Mouse (Mus musculus) megakaryocyte-erythroid progenitor cell, adult 5-6 weeks (primary cell): ENCODE results near the gene Sytl1. TPM values are rescaled to one million over a fixed set of nuclear protein-coding genes. Genes with fewer than 3 reads are reported as not detected.

ENCODE experiments used
- ATAC-seq: replicated peaks from 2 replicates; pipeline ENCODE4 v1.8.0; 2016; ENCODE audit warnings: mild to moderate bottlenecking, inconsistent platforms; ENCODE audit not compliant: severe bottlenecking, poor library complexity, low FRiP score, low TSS enrichment
- total RNA-seq, 2 experiments: library from RNA; stranded (forward) in 1 of 2; stranded (reverse) in 1 of 2; fragments of 200-1000, 215-1000 nt in 1 of 2; fragments of >200 nt in 1 of 2; fragmentation: Nextera tagmentation in 1 of 2; gene quantifications; 2 replicates each; pipeline ENCODE4 v1.2.3; 2014 to 2017

Sytl1 gene
- total RNA-seq, 2 experiments from 2014 or later: 0.44 TPM; not detected in 1

DNA sequence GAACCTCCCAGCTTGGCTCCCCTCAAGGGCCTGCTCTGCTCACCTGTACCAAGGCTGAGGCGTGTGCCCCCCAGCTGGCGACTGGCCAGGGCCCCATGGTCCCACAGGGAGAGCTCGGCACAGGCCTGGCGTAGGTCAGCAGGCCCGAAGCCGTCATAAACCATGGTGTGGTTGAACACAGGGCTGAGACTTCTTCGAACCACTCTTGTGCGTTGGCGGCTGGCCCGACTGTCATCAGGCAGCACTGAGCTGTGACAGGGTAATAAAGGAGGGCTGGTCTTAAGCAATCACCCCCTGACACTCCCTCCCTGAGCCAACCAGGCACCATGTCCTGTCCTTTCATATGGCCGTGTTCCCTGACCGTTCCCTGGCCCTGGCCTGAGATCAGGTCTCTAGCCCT is 9.5 kb downstream of the Sytl1 start:
- ATAC-seq: no peak

DNA sequence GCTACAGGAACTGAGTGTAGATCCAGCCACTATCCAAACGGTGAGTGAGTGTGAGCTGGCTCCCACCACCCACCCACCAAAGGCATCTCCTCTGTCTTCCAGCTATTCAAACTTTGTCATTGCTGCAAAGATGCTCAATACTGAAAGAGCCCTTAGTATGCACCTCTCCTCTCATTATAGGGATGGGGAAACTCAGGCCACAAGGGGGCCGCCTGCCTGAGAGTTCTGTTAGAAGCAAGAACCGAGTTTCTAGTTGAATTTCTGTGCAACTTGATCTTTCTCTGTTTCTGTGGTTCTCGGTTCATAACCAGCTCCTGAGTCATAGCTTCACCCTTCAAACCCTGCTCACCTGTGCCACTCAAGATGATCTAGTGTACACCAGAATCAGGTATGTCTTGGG is 10.8 kb downstream of the Sytl1 start:
- no peak for ATAC-seq

DNA sequence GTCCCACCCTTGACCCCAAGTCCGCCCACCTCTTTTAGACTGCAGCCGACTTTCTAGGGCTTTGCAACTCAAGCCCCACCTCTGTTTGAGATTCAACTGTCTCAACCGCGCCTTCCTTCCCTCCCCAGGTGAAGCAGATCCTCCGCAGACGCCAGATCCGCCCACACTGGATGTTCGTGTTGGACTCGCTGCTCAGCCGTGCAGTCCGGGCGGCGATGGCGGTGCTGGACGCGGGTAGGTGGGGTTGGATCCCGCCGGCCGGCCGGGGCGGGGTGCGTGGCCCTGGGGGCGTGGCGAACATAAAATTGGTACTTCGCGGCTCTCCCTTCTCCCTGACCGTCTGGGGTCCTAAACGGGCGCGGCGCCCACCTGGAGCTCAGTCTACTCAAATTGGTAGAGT is 11.7 kb downstream of the Sytl1 start:
- no peak for ATAC-seq

DNA sequence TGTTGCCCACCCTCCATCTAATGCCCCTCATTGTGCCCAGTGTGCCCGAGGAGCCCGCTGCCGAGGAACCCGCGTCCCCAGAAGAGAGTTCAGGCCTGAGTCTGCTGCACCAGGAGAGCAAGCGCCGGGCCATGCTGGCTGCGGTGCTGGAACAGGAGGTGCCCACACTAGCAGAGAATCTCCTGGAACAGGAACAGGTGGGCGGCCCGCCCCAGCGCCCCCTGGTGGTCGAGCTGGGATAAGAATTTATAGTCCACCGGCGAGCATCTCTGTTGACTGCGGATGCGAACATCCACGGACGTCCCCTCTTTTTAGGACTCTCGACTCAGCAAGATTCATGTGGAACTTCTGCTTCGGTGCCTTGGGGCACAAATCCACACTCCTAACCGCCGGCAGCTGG is 12.3 kb downstream of the Sytl1 start:
- peak; percentile 22; the same call in 1 of the 2 replicates for ATAC-seq

DNA sequence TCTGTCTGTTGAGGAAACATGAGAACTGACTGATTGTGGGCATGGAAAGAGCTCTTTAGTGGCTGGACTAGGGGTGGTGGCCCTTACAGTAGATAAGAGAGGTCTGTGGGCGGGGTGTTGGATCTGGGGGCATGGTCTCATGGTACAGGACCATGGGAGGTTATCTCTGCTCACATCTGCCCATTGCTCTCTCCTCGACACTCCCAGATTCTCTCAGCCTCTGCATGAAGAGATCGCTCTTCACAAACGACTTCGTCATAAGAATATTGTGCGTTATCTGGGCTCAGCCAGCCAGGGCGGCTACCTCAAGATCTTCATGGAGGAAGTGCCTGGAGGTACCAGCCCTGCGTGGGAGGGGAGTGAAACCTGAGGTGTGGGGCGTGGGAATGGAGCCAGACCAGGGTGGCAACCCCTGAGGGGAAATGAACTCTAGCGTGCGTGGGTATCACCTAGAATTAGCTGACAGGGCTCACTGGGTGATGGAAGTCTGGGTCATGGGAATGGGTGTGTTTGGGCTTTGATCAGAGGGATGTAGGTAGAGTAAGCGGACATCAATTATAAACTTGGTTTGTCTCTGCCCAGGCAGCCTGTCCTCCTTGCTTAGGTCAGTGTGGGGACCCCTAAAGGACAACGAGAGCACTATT is 15.0 kb downstream of the Sytl1 start:
- ATAC-seq: peak; percentile 85

DNA sequence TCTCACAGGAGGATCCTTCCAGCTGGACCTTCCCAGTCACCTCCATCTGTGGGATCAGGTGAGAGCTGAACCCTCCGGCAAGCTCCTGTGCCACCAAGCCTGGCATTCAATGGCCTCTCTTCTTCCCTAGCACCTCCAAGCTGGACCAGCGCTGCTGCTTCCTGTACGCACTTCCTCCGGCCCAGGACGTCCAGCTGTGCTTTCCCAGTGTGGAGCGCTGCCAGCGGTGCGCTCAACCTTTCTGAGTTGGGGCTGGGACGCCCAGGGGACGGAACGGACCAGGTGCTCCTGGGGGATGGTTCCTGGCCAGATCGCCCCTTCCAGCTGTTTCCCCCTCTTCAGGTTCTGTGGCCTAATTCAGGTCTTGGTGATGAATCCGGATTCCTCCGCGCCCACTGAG is 15.8 kb downstream of the Sytl1 start:
- no peak for ATAC-seq

DNA sequence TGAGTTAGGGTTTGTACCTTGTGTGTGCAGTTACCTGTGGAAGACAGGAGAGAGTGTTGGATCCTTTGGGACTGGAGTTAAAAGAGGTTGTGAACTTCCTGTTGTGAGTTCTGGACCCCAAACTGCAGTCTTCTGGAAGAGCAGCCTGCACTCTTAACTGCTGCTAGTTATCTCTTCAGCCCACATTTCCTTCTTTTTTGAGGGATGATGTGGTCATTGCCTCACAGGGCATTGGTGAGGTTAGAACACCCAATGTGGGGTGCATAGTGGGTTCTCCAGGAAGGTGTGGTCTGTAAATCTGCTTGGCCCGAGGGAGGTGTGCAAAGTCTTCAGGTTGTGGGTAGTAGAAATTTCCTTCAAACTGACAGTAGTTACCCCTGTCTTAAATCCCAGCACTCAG is 18.6 kb downstream of the Sytl1 start:
- no peak for ATAC-seq

DNA sequence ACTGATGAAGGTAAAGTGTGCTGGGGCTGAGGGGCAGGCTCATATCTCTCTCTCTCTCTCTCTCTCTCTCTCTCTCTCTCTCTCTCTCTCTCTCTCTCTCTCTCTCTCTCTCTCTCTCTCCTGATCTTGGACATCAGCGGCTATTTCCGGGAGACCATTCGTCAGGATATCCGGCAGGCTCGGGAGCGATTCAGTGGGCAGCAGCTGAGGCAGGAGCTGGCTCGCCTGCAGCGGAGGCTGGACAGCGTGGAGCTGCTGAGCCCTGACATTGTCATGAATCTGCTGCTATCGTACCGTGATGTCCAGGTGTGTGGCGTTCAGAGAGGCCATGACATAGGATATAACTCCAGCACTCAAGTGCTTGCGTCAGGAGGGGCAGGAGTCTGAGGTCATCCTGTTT is 19.4 kb downstream of the Sytl1 start:
- ATAC-seq: no peak

DNA sequence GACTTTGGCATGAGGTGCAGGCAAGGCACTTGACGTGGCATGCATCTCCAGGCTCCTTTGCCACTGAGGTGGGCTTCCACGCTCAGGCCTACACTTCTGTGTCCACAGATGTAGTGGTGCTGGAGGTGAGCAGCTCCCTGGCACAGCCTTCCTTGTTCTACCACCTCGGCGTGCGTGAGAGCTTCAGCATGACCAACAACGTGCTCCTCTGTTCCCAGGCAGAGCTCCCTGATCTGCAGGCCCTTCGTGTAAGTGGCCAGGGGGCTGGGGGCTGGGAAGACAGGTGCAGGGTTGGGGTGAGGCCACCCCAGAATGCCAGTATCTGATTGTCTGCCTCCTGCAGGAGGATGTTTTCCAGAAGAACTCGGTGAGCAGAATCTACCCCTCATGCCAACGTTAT is 20.2 kb downstream of the Sytl1 start:
- no peak for ATAC-seq

DNA sequence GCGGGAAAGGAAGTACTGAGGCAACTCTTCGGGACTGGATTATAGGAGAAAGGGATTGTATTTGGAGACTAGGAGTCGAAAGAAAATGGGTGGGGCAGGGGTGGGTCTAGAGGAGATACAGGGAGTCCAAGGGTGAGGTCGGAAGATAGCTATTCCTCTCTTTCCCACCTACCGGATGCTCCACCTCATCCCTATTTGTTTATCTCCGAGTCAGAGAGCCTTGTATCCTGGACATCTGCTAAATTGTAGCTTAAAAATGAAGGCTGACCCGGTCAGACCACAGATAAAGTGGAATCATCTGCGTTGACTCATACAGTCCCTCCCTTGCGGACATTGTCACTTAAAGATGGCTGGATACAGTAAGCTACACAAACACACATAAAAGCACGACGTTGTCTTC is 21.0 kb downstream of the Sytl1 start:
- no peak for ATAC-seq

DNA sequence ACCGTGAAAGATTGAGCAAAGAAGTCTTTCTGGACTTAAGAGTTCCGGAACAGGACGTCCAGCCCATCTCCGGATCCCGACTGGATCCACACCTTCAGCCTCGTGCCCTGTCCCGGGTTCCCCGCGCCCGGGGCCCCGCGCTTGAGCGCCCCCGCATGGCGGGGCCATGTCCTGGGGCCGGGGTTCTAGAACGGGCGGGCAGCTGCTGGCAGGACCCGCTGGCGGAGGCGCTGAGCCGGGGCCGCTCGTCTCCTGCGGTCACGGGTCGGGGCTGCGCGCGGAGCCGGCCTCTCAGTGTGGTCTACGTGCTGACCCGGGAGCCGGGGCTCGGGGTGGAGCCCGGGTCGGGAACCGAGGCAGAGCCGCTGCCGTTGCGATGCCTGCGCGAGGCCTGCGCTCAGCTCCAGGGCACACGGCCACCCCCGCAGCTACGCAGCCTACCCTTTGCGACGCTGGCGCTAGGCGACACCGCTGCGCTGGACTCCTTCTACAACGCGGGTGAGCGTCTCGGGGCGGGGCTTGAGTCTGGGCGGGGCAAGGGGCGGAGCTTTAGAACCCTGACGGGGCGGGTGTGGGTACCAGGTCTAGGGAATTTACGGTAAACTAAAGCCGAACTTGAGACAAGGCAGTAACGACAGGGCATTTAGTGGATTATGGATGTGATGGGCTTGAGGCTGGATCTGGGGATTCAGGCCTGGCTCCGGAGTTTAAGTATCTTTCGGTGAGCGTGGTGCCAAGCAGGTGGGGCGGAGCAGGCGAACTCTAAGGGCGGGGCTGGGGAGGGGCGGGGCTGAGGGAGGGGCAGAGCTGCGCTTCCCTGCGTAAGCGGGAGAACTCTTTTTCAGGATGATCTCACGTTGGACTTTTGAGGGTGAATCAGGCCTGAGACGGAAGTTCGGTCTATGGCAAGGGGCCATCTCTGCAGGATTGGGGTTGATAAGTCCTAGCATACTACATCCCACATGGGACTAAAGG is 21.7 kb downstream of the Sytl1 start:
- ATAC-seq: peak; percentile 81

DNA sequence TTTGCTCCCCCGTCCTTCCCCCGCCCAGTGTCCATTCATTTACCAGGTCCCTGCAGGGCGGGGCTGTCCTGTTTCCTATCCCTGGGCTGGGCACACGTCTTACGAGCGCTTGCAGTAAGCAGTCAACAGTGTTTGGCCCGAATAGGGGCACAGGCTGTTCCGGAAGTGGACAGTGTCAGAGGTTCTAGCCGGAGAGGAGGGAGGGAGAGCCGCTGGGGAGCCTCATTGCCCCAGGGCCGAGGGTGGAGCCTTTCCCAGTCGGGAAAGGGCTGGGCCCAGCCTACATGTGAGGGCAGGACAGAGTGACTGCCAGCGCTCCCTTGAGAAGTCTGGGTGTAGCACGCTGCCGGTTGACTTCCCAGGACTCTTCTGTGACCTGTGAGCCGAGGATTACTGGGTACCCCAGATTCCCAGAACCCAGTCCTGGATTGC is 22.4 kb downstream of the Sytl1 start, which contains the start of gene Map3k6:
TSS of gene Map3k6 (plus strand) at position 329 of the 432 bp plus-strand sequence.
- peak; percentile 32 for ATAC-seq

DNA sequence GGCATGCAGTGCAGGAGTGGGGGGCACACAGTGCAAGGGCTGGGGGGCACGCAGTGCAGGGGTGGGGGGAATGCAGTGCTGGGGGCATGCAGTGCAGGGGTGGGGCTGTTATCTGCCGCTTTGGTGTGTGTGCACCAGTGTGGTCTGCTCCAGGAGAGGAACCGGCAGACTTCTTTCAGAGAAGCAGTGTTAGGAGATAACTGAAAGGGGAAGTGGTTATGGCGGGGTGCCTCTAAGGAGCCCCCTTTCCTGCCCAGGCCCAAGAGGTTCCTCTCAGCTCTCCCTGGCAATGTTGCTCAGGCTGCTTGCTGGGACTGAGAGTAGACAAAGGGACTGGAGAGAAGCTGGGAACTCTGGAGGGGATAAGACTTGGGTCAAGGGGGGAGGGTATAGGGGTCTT is 25.0 kb downstream of the Sytl1 start:
- ATAC-seq: peak; percentile 25

DNA sequence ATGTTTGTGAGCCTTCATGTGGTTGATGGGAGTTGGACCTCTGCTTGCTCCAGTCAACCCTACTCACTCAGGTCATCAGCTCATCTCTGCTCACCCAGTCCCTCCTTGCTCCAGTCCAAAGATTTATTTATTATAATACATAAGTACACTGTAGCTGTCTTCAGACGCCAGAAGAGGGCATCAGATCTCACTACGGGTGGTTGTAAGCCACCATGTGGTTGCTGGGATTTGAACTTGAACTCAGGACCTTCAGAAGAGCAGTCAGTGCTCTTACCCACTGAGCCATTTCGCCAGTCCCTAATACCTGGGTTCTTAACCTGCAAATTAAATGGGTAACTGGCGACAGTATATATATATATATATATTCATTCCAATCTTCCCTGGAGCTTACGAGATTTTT is 27.5 kb downstream of the Sytl1 start:
- ATAC-seq: no peak

DNA sequence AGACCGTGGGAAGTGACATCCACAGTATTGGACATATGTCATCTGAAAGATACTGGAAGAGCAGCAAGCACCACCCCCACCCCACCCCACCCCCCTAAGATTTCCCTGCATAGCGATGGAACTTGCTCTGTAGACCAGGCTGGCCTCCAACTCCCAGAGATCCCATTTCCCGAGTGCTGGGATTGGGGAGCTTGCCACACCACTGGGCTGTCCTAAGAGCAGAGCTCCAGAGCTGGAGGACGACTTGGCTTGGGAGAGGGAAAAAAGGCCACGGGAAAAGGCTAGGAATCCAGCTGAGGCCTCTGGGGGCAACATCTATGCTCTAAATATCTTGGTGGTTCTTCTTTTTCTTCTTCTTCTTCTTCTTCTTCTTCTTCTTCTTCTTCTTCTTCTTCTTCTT is 28.1 kb downstream of the Sytl1 start:
- no peak for ATAC-seq

DNA sequence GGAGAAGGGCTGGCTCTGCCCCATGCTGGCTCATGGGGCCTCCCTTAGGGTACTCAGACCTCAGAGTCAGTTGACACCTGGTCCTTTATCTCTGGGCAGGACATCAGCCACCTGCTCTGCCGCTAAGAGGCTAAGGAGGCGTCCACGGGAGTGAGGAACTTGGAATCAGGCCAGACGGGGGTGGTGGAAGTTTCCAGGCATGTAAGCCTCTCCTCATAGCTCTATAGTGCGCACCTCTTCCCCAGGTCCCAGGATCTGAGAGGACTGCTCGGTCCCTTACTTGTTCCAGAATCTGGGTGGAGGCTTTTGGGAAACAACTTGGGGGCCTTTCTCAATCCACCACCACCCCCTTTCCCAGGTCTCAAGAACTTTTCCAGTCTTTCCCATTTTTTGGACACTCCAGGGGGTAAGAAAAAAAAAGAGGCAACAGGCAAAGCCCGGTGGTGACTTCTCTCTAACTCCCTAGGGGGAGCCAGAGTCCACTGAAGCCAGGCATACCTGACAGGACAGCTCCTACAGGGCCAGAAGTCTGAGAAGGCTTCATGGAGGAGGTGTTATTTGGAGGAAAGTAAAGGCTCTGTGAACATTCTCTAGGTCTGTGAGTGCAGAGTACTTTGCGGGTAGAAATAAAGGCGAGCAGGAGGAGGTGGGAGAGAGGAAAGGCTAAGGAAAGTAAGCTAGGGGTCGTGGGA is 29.5 kb downstream of the Sytl1 start:
- peak; percentile 57 for ATAC-seq

DNA sequence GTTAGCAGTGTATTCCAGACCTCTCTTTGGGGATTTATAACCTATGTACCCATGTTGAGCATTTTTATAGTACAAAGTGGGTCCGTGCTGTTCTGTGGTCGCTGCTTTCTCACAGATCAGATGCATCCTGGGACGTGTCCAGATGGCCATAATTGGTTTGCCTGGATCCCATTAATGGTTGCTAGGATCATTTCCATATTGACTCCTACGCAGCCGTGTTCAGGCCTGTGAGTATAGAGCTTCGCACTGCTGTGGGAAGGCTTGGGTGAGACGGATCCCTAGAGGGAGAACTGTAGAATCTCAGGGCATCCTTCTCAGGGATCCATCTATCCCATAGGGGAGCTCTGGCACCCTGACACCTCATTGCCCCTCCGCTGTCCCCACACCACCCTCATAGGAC is 33.3 kb downstream of the Sytl1 start:
- no peak for ATAC-seq

DNA sequence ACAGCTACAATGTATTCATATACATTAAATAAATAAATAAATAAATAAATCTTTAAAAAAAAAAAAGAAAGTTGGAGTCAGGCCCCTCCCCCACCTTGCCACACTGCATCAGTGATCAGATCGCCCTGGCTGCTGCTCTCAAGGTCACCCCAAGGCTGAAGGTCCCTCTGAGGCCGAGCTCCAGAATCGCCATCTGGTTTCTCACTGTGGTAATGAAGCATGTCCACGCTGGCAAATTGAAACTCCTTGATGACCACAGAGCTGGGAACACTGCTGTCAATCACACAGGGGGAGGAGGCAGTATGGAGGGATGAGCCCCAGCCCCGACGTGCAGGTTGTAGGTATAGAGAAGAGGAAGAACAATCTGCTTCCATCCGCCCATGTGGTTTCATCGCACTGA is 35.3 kb downstream of the Sytl1 start:
- no peak for ATAC-seq

DNA sequence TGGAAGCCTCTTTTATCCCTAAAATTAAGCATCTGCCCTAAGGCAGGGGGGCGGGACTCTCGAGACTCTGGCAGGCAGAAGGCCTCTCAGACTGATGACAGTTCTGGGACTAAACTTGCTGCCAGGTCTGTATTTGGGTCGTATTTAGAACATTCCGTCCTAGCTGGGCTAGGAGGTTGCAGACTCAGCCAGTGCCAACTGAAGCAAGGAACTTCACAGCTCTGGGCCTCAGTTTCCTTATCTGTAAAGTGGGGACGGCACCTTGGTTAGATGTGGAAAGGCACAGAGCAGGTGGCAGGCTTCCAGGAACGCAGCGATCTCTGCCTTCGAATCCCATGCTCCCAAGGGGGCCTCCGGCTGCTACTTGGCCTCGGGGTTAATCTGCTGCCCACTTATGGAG is 36.8 kb downstream of the Sytl1 start:
- no peak for ATAC-seq

DNA sequence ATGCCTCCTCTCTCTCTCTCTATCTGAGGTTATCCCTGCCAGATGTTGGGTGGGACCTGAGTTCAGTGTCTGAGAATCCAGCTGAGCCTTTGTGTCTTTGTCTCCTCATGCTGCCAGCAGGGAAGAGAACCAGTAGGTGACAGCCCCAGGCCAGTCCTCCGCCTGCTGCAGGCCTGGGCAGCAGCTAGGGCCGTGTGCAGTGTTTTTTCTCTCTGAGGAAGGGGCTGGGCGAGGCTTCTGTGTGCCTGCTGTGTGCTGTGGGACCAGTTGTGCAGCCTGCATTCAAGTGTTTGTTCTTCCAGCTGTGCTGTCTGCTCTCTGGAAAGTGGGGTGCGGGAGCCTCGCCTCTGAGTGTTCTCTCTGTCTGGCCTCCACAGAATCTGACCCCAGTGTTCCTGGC is 39.0 kb downstream of the Sytl1 start:
- no peak for ATAC-seq
